Mouse (Mus musculus): ENCODE measurements around the gene Igfbp1. TPM values are rescaled to one million over a fixed set of nuclear protein-coding genes. Genes with fewer than 3 reads are reported as not detected.

Gene Igfbp1
- polyA plus RNA-seq, 1 experiment: not detected

GRCm38 (mm10) chr11:7212126-7212798 is 14.7 kb downstream of the Igfbp1 start:
- TF ChIP-seq GATA1 (IDR thresholded peaks at IDR 0.05; ENCODE audit: low read length): no peak

DNA sequence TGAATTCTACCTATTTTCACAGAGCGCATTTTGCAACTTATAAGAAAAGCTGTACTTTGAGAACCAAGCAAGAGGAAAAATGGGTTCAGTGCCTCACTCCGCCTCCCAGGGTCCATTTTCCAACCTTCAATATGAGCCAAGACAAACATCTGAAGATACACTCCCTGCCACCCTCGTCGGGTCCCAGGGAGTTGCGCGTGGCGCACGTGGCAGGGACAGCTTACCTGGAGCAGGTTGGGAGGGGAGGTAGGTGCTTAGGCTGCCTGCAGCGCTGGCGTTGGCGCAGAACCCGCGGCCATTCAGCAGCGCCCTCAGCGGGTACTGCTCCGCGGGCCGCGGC is 15.5 kb downstream of the Igfbp1 start:
- TF ChIP-seq GATA1 (IDR thresholded peaks at IDR 0.05; ENCODE audit: low read length): no peak

GRCm38 (mm10) chr11:7213501-7214341 is 16.1 kb downstream of the Igfbp1 start, which contains the start of gene Igfbp3:
TSS of gene Igfbp3 (minus strand) at chr11:7213923.
- no peak for TF ChIP-seq GATA1 (IDR thresholded peaks at IDR 0.05; ENCODE audit: low read length)

GRCm38 (mm10) chr11:7214342-7214660 is 16.7 kb downstream of the Igfbp1 start:
- no peak for TF ChIP-seq GATA1 (IDR thresholded peaks at IDR 0.05; ENCODE audit: low read length)

DNA sequence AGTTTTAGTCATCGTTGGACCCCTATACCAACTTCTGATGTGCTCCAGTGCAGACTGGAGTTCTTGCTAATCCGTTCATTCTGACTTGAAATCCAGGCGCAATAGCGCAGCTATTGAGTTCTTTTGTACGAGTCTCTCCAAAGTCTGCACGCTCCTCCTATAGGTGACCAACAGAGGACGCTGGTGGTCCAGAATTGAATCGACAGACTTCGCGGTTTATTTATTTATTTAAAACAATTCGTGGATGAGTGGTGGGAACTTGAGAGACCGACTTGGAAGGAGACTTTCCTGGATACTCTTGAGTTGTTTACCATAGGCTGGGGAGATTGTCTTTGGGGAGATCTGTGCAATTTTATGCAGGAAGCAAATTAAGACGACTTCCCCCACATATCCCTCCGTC is 17.2 kb downstream of the Igfbp1 start:
- no peak for TF ChIP-seq GATA1 (IDR thresholded peaks at IDR 0.05; ENCODE audit: low read length)

DNA sequence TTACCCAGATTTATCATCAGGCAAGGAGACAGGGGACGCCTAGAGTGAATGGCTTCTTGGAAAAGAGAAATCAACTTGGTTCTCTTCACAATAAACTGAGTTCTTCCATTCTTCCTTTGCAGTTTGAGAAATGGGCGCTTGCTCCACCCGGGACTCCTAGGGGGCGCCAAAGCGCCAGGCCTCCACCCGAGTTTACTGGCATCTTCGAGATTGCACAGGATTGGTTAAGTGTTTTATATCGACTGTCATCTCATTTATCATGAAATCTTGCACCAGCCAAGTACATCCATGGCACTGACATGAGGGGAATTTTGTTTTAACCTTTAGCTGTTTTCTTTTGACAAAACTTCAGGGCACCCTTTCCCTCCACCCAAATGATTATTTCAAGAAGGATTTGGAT is 18.1 kb downstream of the Igfbp1 start:
- no peak for TF ChIP-seq GATA1 (IDR thresholded peaks at IDR 0.05; ENCODE audit: low read length)

- no peak for TF ChIP-seq GATA1 (IDR thresholded peaks at IDR 0.05; ENCODE audit: low read length)
These were observed 28.6 kb downstream of the Igfbp1 start for GRCm38 (mm10) chr11:7226200-7226599.

- no peak for TF ChIP-seq GATA1 (IDR thresholded peaks at IDR 0.05; ENCODE audit: low read length)
These were observed 29.4 kb downstream of the Igfbp1 start for GRCm38 (mm10) chr11:7226810-7227550.

GRCm38 (mm10) chr11:7228107-7228506 is 30.5 kb downstream of the Igfbp1 start:
- TF ChIP-seq GATA1 (IDR thresholded peaks at IDR 0.05; ENCODE audit: low read length): no peak

DNA sequence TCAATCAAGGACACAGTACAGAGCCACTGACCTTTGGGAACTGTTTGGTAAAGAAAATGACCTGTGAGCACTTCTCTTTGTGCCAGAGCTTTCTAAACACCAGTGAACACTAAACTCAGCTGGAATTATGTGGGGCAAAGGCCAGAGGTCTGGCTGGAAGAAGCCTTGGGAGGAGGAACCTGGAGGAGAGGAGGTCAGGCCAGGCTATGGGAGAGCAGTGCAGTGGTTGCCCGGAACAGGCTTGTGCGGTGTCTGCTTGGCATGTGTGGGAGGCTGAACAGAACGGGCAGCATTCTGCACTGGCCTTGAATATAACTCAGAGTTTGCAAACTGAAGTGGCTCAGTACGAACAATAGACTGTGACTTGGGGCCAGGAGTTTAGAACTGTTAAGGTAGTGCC is 32.4 kb downstream of the Igfbp1 start:
- TF ChIP-seq GATA1 (IDR thresholded peaks at IDR 0.05; ENCODE audit: low read length): no peak

- no peak for TF ChIP-seq GATA1 (IDR thresholded peaks at IDR 0.05; ENCODE audit: low read length)
These were observed 34.4 kb downstream of the Igfbp1 start for GRCm38 (mm10) chr11:7231958-7232357.

- no peak for TF ChIP-seq GATA1 (IDR thresholded peaks at IDR 0.05; ENCODE audit: low read length)
These were observed 35.8 kb downstream of the Igfbp1 start for GRCm38 (mm10) chr11:7233333-7233732.

- TF ChIP-seq GATA1 (IDR thresholded peaks at IDR 0.05; ENCODE audit: low read length): no peak
These were observed 36.9 kb downstream of the Igfbp1 start for GRCm38 (mm10) chr11:7234436-7234835.

DNA sequence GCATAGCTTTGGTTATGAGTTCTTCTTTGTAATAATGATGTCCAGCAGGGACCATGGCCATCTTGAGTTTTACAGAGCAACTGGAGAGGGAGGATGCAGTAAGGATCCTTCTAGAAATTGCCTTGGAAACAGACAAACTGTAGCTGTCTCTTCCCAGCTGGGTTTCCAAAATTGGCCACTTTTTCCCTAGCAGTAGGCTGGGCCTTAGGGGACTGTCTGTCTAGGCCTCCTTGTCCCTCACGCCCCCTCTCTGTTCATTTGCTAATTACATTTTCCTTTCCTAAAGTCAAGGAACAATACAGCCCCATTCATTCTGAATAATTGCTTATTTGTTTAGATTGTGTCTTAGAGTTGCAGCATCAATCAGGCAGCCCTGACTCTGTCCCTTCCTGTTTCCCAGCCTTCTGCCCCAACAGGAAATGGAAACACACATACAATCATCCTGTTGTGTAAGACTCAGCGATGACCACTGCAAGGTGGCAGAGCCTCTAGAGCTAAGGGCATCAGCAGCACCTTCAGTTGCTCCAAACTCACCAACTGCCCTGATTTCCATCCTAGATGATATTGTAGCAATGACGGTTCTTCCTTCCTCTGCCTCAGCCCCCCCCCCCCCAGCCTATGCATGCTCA is 37.5 kb downstream of the Igfbp1 start:
- no peak for TF ChIP-seq GATA1 (IDR thresholded peaks at IDR 0.05; ENCODE audit: low read length)

DNA sequence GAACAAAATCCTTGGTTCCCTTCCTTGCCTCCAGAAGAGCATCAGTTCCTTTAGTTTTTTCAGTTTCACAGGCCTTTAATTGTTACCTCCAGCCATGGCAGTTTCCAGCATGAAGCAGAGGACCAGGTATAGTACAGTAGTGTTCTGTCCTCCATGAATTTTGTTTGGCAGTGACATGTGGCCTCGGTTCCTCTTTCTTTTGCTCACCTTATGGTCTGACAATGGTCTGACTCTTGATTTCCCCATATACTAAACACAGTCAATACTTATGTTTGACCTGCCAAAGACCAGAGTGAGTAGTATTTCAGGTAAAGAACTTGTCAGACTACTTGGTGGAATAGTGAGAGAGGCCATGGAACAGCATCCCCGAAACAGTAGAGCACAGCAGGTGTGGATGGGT is 39.2 kb downstream of the Igfbp1 start:
- no peak for TF ChIP-seq GATA1 (IDR thresholded peaks at IDR 0.05; ENCODE audit: low read length)

GRCm38 (mm10) chr11:7237712-7238111 is 40.1 kb downstream of the Igfbp1 start:
- no peak for TF ChIP-seq GATA1 (IDR thresholded peaks at IDR 0.05; ENCODE audit: low read length)
